Mouse (Mus musculus) CH12.LX (cell line): ENCODE measurements around the gene Pcca.

Source experiments
- CHD1 ChIP-seq: IDR thresholded peaks from 2 replicates; pipeline ENCODE4 v1.6.1; 2012; ENCODE audit warnings: low read depth, low read length, improper control_type of control experiment, inconsistent platforms
- CTCF ChIP-seq, 2 experiments: IDR thresholded peaks in 1 of 2; conservative IDR thresholded peaks in 1 of 2; 2 replicates each; pipeline ENCODE4 v1.5.1; 2011 to 2012; ENCODE audit warnings: low read depth in 2 of 2, low read length in 2 of 2, improper control_type of control experiment in 1 of 2, inconsistent platforms in 1 of 2, mild to moderate bottlenecking in 1 of 2, moderate library complexity in 1 of 2
- GABPA ChIP-seq: IDR thresholded peaks from 2 replicates; pipeline ENCODE4 v1.6.1; 2012; ENCODE audit warnings: low read depth, low read length, improper control_type of control experiment, inconsistent platforms; ENCODE audit not compliant: insufficient replicate concordance
- HCFC1 ChIP-seq: IDR thresholded peaks from 2 replicates; pipeline ENCODE4 v1.6.1; 2012; ENCODE audit warnings: low read depth, mild to moderate bottlenecking, inconsistent platforms, low read length, improper control_type of control experiment
- JUND ChIP-seq: conservative IDR thresholded peaks from 2 replicates; pipeline ENCODE4 v1.6.1; 2011; ENCODE audit warnings: low read depth, low read length, improper control_type of control experiment
- MAX ChIP-seq: IDR thresholded peaks from 2 replicates; pipeline ENCODE4 v1.6.1; 2011; ENCODE audit warnings: low read length, improper control_type of control experiment
- POLR2A ChIP-seq: IDR thresholded peaks from 2 replicates; pipeline ENCODE4 v1.6.1; 2011; ENCODE audit warnings: low read depth, mild to moderate bottlenecking, improper control_type of control experiment, low read length
- USF1 ChIP-seq: IDR thresholded peaks from 2 replicates; pipeline ENCODE4 v1.6.1; 2014; ENCODE audit warnings: low read depth, mild to moderate bottlenecking, inconsistent platforms, low read length, improper control_type of control experiment
- USF2 ChIP-seq: conservative IDR thresholded peaks from 2 replicates; pipeline ENCODE4 v1.6.1; 2011; ENCODE audit warnings: low read depth, low read length, improper control_type of control experiment

DNA sequence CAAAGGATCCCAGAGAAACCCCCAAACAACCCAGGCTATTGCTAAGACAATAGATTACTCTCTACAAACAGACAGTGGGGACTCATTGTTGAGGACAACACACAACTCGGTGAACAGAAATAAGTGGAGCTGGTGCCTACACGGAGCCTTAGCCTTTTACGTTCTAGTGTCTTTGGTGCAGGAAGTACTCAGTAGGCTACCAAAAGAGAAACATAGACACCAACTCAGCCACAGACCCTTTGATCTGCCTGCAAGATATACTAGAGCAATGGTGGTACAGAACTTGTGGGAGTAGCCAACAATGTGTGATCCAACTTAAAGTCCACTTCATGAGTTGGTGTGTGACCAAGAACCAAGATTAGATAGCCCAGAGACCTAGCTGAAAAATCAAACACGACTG, 374.0 kb downstream of the Pcca start:
- TF ChIP-seq GABPA (no peak), USF1 (no peak), POLR2A (no peak), CTCF (conservative IDR thresholded peaks at IDR 0.05 in 1 of 2, IDR thresholded peaks at IDR 0.05 in 1 of 2; ENCODE audit: low read depth in 2 of 2, low read length in 2 of 2) (no peak), MAX (no peak), JUND (no peak), USF2 (no peak), CHD1 (no peak), HCFC1 (no peak)
